Mouse (Mus musculus): ENCODE measurements around the gene H2-Aa.
"Not testable (repeated sequence)": the region's sequence is repeated elsewhere in the genome, so short reads cannot be mapped to it uniquely, and the experiment has no call there.

Gene H2-Aa

GRCm38 (mm10) chr17:34287648-34288047 lies at the start of gene H2-Aa:
TSS of gene H2-Aa (minus strand) at chr17:34287823.
- in situ Hi-C loops (cut with MboI) = no loop called here

DNA sequence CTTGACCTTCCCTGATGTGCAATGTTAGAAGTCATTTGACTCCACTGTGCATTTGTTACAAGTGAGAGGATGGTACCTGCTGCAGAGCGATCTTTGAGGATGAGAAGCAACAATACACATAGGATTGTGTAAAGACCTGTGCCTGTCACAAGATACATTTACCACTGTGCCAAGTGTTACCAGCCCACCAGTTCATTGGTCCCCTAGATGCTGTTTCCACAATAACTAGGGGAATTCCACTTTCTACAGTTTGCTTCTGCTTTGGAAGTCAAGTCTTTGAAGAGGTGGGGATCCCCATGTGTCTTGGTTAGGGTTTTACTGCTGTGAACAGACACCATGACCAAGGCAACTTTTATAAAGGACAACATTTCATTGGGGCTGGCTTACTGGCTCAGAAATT lies 43.6 kb upstream of the H2-Aa start:
- in situ Hi-C loops (cut with MboI) = no loop called here

DNA sequence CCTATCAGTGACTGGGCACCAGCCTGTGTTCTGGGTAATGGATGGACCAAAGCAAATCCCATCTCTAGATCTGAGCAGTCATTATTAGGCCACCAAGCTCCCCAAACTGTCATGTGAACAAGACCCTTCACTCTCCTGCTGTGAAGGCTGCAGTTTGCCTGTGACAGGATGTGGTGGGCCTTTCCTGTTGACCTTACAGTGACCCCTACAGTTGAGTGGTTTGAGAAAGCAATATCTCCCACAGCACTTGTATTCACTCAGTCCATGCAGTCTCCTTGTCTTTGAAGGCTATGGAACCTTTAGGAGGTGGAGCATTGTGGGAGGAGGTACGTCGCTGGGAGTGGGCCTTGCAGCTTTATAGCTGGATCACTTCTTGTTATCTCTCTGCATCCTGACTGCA lies 42.2 kb upstream of the H2-Aa start:
- in situ Hi-C loops (cut with MboI) = no loop called here

GRCm38 (mm10) chr17:34326373-34326772 lies 38.8 kb upstream of the H2-Aa start:
- in situ Hi-C loops (cut with MboI) = no loop called here

DNA sequence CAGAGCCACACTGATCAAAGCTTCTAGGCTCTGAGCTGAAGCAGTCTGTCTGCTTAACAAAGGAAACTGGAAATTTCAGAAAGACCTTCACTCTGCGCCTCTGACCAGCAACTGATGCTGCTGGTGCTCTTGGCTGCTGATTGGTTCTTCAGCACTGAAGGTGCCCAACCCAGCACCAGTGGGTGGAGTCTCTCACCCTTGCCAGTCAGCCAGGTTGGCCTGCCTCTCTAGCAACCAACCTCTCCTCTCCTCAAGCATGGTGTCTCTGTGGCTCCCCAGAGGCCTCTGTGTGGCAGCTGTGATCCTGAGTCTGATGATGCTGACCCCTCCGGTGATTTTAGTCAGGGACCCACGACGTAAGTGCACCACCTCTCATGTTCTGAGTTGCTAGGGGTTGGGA lies 37.8 kb upstream of the H2-Aa start, which contains the start of gene H2-Eb2:
Gene H2-Eb2 (plus strand): TSS at position 230 of the 400 bp plus-strand sequence.
- in situ Hi-C loops (cut with MboI) = no loop called here

DNA sequence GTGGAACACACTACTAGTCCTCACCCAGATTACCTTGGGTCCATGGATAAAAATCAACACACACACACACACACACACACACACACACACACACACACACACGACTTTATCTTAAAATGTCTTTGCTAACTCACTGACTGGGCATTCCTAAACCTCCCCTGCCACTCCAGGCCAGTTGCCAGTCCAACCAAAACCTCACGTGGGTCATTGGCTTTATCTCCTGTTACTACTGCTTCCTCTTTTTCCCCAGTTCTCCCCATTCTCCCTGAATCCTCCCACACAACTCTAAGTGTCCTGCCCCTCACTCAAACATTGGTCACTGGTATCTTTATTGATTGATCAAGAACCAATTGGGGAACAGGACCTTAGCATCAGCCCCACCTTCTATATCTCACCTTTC lies 29.7 kb upstream of the H2-Aa start:
- in situ Hi-C loops (cut with MboI) = no loop called here

- in situ Hi-C loops (cut with MboI) = no loop called here
These were observed 29.1 kb upstream of the H2-Aa start for GRCm38 (mm10) chr17:34316697-34317096.

GRCm38 (mm10) chr17:34315512-34315911 lies 27.9 kb upstream of the H2-Aa start:
- in situ Hi-C loops (cut with MboI) = no loop called here

DNA sequence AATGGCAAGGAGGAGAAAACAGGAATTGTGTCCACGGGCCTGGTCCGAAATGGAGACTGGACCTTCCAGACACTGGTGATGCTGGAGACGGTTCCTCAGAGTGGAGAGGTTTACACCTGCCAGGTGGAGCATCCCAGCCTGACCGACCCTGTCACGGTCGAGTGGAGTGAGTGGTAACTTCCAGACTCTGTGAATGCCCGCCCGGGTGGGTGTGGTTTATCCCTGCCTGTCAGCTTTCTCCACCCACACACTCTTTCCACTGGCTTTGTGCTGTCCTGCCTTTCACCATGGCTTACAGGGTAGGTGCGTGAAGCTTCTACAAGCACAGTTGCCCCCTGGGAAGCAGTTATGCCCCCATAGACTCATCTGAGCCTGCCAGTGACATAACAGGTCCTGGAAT lies 26.7 kb upstream of the H2-Aa start:
- in situ Hi-C loops (cut with MboI) = no loop called here

DNA sequence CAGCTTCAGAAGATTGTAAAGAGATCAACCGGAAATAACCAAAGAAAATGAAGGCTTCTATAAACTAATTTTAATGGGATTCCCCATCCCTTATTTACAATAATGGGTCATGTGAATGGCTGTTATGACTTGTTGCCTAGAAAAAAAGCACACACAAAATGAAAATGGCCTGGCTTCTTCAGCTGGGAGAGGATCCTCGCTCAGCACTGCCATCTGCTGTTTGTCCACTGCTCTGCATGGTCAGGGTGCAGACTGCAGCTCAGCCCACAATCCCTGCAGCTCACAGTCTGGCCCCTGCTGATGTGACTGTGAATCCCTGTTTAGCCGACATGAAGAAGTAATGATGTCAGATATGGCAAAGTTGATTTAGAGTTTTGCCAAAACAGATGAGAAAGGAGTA lies 25.8 kb upstream of the H2-Aa start:
- in situ Hi-C loops (cut with MboI) = no loop called here

GRCm38 (mm10) chr17:34312185-34312584 lies 24.6 kb upstream of the H2-Aa start:
- in situ Hi-C loops (cut with MboI) = no loop called here

- in situ Hi-C loops (cut with MboI) = not testable (repeated sequence)
These were observed 22.9 kb upstream of the H2-Aa start for GRCm38 (mm10) chr17:34310526-34310925.

DNA sequence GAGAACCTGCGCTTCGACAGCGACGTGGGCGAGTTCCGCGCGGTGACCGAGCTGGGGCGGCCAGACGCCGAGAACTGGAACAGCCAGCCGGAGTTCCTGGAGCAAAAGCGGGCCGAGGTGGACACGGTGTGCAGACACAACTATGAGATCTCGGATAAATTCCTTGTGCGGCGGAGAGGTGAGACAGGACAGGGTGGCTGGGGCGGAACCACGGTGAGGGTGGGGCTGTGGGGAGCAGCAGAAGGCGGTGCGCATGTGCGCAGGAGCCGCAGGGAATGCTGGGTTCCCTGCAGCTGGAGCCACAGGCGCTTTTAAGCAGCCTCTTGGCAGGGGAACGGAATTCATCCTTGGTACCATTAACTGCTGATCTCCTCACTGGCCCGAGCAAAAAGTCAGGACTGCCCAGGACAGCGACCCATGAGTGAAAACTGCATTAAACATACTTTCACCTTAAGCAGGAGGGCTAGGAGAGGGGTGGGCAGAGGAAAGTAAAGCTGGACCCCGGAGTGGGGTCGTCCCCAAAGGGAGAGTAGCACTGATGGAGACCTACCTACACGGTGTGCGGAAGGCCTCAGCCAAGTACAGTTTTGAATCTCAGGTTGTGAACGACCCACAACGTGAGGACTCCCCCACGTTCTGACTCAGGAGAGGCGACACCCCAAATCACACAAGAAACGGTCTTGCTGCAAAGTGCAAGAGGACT lies 22.2 kb upstream of the H2-Aa start:
- in situ Hi-C loops (cut with MboI) = no loop called here

DNA sequence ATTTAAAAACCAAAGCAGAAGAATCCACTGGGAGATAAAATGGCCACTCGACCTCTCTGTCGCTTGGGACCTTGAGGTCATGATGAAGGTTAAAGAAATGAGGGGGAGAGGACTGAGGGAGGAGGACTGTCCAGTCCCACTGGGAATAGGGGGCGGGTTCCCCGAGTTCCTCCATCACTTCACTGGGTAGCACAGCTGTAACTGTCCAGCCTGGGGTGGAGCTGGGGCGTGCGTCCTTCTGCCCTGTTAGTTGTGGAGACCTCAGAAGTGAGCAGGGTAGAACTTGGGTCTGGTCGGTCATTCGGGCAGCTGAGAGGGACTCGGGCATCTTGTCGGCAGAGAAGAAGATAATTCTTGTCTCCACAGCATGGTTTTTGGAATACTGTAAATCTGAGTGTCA lies 21.6 kb upstream of the H2-Aa start:
- in situ Hi-C loops (cut with MboI) = no loop called here

DNA sequence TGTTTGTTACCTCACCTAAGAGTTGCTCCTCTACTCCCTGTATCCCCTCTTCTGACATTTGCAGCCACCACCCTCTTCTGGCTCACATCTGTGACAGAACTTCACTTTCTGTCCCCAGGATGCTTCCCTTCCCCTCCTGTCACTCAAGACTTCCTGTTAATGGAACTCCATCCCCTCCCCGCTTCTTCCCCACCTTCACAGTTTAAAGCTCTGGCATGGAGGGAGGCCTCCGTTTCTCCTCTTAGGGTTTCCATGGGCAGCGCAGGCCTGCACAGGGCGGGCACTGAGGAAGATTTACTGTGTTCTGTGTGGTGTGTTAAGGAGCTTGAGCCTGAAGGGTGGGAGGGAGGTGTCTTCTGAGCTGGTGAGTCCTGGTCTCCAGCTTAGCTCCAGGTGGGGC lies 20.5 kb upstream of the H2-Aa start:
- in situ Hi-C loops (cut with MboI) = no loop called here

GRCm38 (mm10) chr17:34307216-34307615 lies 19.6 kb upstream of the H2-Aa start:
- in situ Hi-C loops (cut with MboI) = no loop called here

- in situ Hi-C loops (cut with MboI) = no loop called here
These were observed 18.8 kb upstream of the H2-Aa start for GRCm38 (mm10) chr17:34306407-34306806.

DNA sequence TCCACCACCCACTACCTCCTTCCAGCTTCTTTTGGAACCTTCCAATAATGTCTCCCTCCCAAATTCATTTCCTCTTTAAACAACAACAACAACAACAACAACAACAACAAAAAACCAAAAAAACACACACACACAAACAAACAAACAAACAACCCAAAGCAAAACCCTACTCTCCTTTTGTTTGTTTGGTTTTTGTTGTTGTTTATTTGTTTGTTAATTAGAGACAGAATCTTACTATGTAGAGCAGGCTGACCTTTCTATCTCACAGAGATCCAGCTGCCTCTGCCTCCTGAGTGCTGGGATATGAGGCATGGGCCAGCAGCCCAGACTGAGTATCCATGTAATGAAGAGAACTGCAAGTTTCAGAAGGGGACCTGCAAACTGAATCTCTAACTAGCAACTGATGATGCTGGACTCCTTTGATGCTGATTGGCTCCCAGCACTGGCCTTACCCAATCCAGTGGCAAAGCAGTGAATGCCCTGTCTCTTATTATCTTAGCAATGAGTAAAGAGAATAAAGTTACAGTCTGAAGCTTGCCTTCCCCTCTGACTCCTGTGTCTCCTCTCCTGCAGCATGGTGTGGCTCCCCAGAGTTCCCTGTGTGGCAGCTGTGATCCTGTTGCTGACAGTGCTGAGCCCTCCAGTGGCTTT lies 17.9 kb upstream of the H2-Aa start, which contains the start of gene H2-Eb1:
Gene H2-Eb1 (plus strand): TSS at position 488 of the 651 bp plus-strand sequence.
- in situ Hi-C loops (cut with MboI) = no loop called here

DNA sequence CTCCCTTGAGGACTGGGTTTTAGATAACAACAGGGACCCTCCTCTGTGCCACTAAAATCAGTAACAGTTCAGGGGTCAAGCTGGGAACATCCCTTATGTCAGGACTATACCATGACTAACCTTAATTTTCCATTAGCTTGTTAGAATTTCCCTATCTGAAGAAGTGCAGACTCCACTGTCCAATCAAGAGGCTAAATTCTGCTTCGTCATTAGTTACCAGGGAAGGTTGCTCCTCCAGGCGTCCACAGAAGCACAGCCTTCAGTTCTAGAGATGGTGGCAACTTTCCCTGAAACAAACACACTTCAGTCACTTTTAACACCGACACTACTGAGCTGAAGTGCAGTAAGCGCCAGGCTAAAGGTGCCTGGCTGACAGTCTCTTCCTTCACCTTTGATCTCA lies 17.1 kb upstream of the H2-Aa start:
- in situ Hi-C loops (cut with MboI) = no loop called here

- in situ Hi-C loops (cut with MboI) = no loop called here
These were observed 16.2 kb upstream of the H2-Aa start for GRCm38 (mm10) chr17:34303789-34304188.

- in situ Hi-C loops (cut with MboI) = no loop called here
These were observed 14.1 kb upstream of the H2-Aa start for GRCm38 (mm10) chr17:34301670-34302190.

- in situ Hi-C loops (cut with MboI) = no loop called here
These were observed 13.3 kb upstream of the H2-Aa start for GRCm38 (mm10) chr17:34300691-34301566.

All from mature B cell (primary cell).